Mouse (Mus musculus): Measurements from ENCODE around the gene Zdhhc21. TPM values are rescaled to one million over a fixed set of nuclear protein-coding genes. Genes with fewer than 3 reads are reported as not detected.

Gene Zdhhc21
- polyA plus RNA-seq, 1 experiment: 7.4 TPM

DNA sequence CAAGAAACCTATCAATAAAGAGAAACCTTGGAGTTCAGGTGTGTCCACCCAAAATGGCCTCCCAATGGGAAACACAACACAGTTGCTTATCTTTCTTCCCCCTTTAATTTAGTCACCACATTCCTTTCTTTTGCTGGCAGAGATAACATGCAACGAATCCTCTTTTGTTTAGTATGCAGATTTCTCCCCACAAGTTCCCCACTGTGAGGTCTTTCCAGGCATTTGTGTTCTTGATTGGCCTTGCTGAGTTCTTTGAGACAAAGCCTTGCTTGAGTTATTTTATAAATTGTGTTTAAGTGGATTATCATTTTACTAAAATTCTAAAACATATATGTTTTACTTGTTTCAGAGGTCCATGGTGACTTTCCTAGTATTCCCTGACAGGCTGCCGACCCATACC is 26.4 kb upstream of the Zdhhc21 start:
- Histone ChIP-seq H3K4me1 (replicated peaks; ENCODE audit: control insufficient read depth, insufficient read depth, low read length) (no peaks in the 10 kb centered on the region), H3K36me3 (ENCODE audit: control insufficient read depth, insufficient read depth, low read length) (no peaks in the 10 kb centered on the region), H3K27ac (ENCODE audit: control insufficient read depth, insufficient read depth, low read length) (no peak overlapping the region), H3K27me3 (ENCODE audit: control insufficient read depth, insufficient read depth, low read length) (no peaks in the 10 kb centered on the region), H3K4me3 (ENCODE audit: control insufficient read depth, insufficient read depth, low read length) (no peak overlapping the region)
- WGBS: 87% methylated on average over 2 of the region's 2 CpGs
- DNase-seq: no peak
- no peak for TF ChIP-seq POLR2A (IDR thresholded peaks at IDR 0.05; ENCODE audit: control insufficient read depth, extremely low read depth, insufficient read depth, low read length, poor library complexity)
- no peak for TF ChIP-seq CTCF (IDR thresholded peaks at IDR 0.05; ENCODE audit: borderline replicate concordance, control insufficient read depth, extremely low read depth, insufficient read depth, low read length, poor library complexity)

DNA sequence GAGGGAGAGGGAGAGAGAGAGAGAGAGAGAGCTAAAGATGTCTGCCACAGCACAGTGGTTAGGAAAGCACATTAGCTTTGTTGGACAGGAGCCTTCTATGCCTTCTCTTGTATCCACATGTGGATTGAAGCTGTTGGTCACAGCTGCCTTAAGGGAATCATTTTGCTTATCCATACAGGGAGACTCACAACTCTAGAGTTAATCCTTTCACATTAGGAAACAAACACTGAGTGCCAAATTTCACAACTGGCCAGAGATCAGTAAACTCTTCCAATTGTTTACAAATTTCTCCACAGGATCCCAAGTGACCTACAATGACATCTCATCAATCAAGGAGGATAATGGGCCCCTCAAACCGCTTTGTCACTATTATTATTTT is 25.8 kb upstream of the Zdhhc21 start:
- Histone ChIP-seq H3K4me3 (ENCODE audit: control insufficient read depth, insufficient read depth, low read length) (no peak overlapping the region), H3K36me3 (ENCODE audit: control insufficient read depth, insufficient read depth, low read length) (no peaks in the 10 kb centered on the region), H3K27ac (ENCODE audit: control insufficient read depth, insufficient read depth, low read length) (no peak overlapping the region), H3K4me1 (replicated peaks; ENCODE audit: control insufficient read depth, insufficient read depth, low read length) (no peaks in the 10 kb centered on the region), H3K27me3 (ENCODE audit: control insufficient read depth, insufficient read depth, low read length) (no peaks in the 10 kb centered on the region)
- WGBS: 95% methylated on average over 1 of the region's 1 CpGs
- TF ChIP-seq CTCF (IDR thresholded peaks at IDR 0.05; ENCODE audit: borderline replicate concordance, control insufficient read depth, extremely low read depth, insufficient read depth, low read length, poor library complexity) (no peak), POLR2A (IDR thresholded peaks at IDR 0.05; ENCODE audit: control insufficient read depth, extremely low read depth, insufficient read depth, low read length, poor library complexity) (no peak)
- DNase-seq: no peak

DNA sequence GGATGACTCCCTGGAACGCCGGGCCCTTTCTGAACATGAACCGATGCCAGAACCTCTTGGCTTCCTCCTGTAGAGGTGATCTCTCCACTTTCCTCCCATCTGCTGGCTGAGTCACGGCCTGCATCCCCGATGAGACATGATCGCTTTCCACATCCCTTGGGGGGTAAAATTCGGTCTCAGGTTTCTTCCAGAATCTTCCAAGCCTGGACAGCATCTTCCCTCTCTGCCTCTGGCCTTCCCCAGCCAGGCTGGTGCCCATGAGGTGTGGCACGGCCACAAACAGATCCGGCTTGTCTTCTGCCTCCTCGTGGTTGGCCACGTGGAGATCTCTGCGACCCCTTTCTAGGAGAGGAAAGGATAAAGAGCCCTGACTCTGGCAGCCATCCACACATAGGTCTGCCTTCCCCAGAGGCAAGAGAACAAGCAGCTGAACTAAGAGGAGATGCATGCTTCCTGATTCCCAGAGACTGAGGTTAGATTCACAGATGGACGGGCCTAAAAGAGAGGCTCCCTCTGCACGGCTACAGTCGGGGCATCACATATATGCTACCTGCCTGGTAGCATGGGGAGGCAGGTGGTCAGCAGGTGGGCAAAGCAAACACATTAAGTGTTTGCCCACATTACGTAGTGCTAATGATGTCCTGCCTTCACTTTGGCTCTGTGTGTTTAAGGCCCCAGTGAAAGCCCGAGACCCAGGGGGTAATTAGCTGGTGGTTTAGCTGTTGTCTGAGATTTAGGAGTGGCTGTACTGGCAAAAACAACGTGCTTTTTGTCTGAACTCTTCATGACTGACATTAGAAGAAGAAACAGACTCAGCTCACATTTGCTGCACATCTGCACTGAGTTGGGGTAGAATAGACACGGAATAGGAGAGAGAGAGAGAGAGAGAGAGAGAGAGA is 25.1 kb upstream of the Zdhhc21 start, which contains the start of gene Cer1:
Gene Cer1, minus strand, starts transcription at position 513 of the 899 bp plus-strand sequence.
- whole genome bisulfite sequencing: 86% methylated on average over 18 of the region's 19 CpGs
- TF ChIP-seq CTCF (IDR thresholded peaks at IDR 0.05; ENCODE audit: borderline replicate concordance, control insufficient read depth, extremely low read depth, insufficient read depth, low read length, poor library complexity) (no peak), POLR2A (IDR thresholded peaks at IDR 0.05; ENCODE audit: control insufficient read depth, extremely low read depth, insufficient read depth, low read length, poor library complexity) (no peak)
- H3K27me3 ChIP-seq (ENCODE audit: control insufficient read depth, insufficient read depth, low read length): no peaks in the 10 kb centered on the region
- H3K27ac ChIP-seq (ENCODE audit: control insufficient read depth, insufficient read depth, low read length): no peak within 1 kb of the TSS
- no peaks in the 10 kb centered on the region for H3K36me3 ChIP-seq (ENCODE audit: control insufficient read depth, insufficient read depth, low read length)
- H3K4me3 ChIP-seq (ENCODE audit: control insufficient read depth, insufficient read depth, low read length): no peak within 1 kb of the TSS
- H3K4me1 ChIP-seq (replicated peaks; ENCODE audit: control insufficient read depth, insufficient read depth, low read length): no peaks in the 10 kb centered on the region
- no peak for DNase-seq

DNA sequence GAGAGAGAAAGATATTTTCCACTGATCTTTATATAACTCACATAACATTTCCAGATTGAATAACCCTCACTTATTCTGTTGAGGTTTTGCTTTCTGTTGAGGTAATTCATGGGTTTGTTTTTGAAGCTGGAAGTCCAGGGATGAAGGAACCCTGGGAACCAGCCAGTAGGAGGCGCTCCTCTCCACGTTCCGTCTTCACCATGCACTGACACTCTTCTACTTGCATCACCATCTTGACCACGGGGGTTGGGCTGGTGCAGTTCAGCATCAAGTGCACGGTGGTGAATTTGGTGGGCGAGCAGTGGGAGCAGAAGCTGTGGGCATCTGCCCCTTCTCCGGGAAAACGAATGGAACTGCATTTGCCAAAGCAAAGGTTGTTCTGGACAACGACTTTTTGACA is 22.7 kb upstream of the Zdhhc21 start:
- Histone ChIP-seq H3K4me3 (ENCODE audit: control insufficient read depth, insufficient read depth, low read length) (no peak overlapping the region), H3K36me3 (ENCODE audit: control insufficient read depth, insufficient read depth, low read length) (no peaks in the 10 kb centered on the region), H3K4me1 (replicated peaks; ENCODE audit: control insufficient read depth, insufficient read depth, low read length) (no peaks in the 10 kb centered on the region), H3K27me3 (ENCODE audit: control insufficient read depth, insufficient read depth, low read length) (no peaks in the 10 kb centered on the region), H3K27ac (ENCODE audit: control insufficient read depth, insufficient read depth, low read length) (no peak overlapping the region)
- DNase-seq: no peak
- TF ChIP-seq CTCF (IDR thresholded peaks at IDR 0.05; ENCODE audit: borderline replicate concordance, control insufficient read depth, extremely low read depth, insufficient read depth, low read length, poor library complexity) (no peak), POLR2A (IDR thresholded peaks at IDR 0.05; ENCODE audit: control insufficient read depth, extremely low read depth, insufficient read depth, low read length, poor library complexity) (no peak)
- 91% methylated on average over 9 of the region's 9 CpGs for WGBS

DNA sequence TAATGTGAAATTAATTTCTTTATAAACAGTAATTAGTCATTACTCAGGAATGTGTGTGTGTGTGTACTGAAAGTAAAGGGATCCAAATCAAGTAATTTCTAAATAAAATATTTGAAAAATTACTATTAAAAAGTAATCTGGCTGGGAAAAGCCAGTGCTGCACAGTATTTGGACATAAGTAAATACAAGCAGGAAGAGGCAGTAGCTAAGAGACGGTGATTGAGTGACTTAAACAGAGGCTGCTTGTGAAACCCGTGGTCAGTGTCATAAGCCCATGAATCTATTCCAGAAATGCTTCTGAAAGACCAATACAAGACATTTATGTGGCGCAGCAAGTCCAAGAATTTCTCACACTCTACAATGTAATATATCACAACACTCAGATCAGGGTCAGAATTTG is 21.6 kb upstream of the Zdhhc21 start:
- no peaks in the 10 kb centered on the region for H3K4me1 ChIP-seq (replicated peaks; ENCODE audit: control insufficient read depth, insufficient read depth, low read length)
- no peak overlapping the region for H3K4me3 ChIP-seq (ENCODE audit: control insufficient read depth, insufficient read depth, low read length)
- 90% methylated on average over 3 of the region's 3 CpGs for WGBS
- no peak overlapping the region for H3K27ac ChIP-seq (ENCODE audit: control insufficient read depth, insufficient read depth, low read length)
- no peak for TF ChIP-seq POLR2A (IDR thresholded peaks at IDR 0.05; ENCODE audit: control insufficient read depth, extremely low read depth, insufficient read depth, low read length, poor library complexity)
- TF ChIP-seq CTCF (IDR thresholded peaks at IDR 0.05; ENCODE audit: borderline replicate concordance, control insufficient read depth, extremely low read depth, insufficient read depth, low read length, poor library complexity): no peak
- no peak for DNase-seq
- H3K36me3 ChIP-seq (ENCODE audit: control insufficient read depth, insufficient read depth, low read length): no peaks in the 10 kb centered on the region
- no peaks in the 10 kb centered on the region for H3K27me3 ChIP-seq (ENCODE audit: control insufficient read depth, insufficient read depth, low read length)

DNA sequence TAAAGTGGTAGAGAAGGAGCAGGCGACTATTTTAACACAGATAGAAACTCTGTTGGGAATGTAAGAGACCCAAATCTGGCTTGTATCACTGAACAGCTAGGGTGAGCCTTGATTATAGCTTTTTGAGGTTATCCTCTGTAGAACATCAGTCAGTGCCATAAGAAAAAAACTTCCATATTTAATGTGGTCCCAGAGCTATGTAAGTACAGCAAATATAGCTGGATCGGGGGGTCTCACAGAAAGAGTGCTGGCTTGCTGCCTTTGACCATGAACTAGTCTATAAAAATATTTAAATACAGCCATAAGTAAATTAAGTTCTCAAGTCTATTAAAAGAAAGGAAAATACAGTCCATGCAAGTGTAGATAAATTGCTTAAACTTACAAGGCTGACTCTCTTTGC is 20.5 kb upstream of the Zdhhc21 start:
- H3K36me3 ChIP-seq (ENCODE audit: control insufficient read depth, insufficient read depth, low read length): no peaks in the 10 kb centered on the region
- WGBS: 85% methylated on average over 2 of the region's 2 CpGs
- no peak for DNase-seq

More for the DNA sequence above, 20.5 kb upstream of the Zdhhc21 start:
- TF ChIP-seq POLR2A (IDR thresholded peaks at IDR 0.05; ENCODE audit: control insufficient read depth, extremely low read depth, insufficient read depth, low read length, poor library complexity): no peak
- TF ChIP-seq CTCF (IDR thresholded peaks at IDR 0.05; ENCODE audit: borderline replicate concordance, control insufficient read depth, extremely low read depth, insufficient read depth, low read length, poor library complexity): no peak
- H3K27me3 ChIP-seq (ENCODE audit: control insufficient read depth, insufficient read depth, low read length): no peaks in the 10 kb centered on the region
- H3K4me3 ChIP-seq (ENCODE audit: control insufficient read depth, insufficient read depth, low read length): no peak overlapping the region
- no peaks in the 10 kb centered on the region for H3K4me1 ChIP-seq (replicated peaks; ENCODE audit: control insufficient read depth, insufficient read depth, low read length)
- no peak overlapping the region for H3K27ac ChIP-seq (ENCODE audit: control insufficient read depth, insufficient read depth, low read length)
